Mouse (Mus musculus): Measurements from ENCODE around the gene Fgfr2.

The Fgfr2 gene

DNA sequence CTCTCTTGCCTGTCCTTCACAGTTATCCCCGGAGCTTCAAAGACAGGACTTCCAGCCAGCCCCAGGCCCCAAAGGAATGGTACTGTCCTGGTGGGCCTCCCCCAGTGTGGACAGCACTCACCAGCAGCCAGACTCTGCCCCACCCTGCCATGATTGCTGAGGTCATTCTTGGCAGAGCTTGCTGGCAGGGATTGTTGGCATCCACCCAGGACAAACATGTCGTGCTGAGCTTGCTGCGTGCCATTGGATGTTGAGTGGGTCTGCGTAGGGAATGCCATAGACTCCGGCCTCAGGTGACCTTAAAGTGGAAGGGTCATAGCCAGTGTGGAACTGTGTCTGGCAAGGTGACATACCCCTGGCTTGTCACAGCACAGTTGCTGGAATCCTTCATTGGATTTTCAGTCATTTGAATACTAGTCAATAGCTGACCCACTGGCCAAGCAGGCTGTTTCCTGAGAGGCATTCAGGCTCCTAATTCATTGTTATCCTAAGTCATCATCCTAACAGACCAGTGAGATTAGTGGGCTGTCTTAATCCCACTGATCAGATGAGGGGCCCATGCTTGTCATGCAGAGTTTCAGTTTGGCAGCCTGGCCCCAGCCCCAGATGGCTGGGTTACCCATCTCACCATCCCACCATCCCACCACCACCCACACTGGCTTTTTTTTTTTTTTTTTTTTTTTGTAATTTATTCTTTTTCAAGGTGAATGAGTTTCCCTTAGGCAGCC is 2145.2 kb downstream of the Fgfr2 start:
- in situ Hi-C loops (cut with MboI, MseI): no loop called here

DNA sequence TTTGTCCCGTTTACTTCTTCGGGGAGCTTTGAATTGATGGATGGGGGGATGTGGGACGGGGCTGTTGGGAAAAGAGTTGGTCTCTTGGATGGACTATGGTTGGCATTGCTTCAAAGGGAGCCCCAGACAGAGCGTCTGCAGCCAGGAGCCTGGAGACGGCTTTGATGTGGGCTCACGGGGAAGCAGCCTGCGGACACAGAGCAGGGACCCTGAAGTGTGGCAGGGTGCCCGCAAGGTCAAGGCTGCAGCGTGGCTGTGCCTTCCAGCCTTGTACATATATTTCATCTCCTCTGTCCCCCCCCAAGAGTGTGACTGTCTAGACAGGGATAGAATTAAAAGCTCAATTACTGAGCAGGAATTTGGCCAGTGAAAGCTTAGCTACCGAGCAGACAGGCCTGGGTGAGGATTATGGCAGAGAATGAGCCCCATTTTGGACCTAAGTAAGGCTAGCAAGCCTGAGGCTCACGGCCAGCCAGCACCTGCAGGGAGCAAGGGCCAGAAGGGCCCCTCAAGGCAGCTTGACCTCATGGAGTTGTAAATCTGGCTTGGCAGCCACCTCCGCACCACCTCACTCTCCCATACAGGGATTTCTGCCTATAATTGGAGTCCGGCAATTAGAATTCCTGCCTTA is 2146.7 kb downstream of the Fgfr2 start:
- in situ Hi-C loops (cut with MboI, MseI): no loop called here

DNA sequence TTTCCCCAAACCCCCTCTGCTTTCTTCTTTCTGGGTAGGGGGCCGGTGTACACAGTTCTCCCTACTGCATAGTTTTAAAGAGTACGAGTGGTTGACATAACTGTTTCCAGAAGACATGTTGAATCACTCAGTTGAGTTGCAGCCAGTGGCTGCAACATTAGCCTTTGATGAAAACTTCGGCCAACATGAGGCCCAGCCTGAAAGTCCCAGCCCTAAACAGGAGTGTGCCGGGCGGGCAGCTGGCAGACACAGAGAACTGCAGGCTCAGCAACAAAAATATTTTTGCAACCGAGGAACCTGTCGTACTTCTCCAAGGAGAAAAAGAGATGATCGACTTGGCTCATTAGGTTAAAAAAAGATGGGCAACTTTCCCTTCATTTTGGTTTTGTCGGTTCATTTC is 2150.4 kb downstream of the Fgfr2 start:
- in situ Hi-C loops (cut with MboI, MseI): loop anchor here in 1 of 2 experiments (25.0 kb wide), 1 partner anchor 1810 kb away; no protein-coding TSS in a partner anchor

DNA sequence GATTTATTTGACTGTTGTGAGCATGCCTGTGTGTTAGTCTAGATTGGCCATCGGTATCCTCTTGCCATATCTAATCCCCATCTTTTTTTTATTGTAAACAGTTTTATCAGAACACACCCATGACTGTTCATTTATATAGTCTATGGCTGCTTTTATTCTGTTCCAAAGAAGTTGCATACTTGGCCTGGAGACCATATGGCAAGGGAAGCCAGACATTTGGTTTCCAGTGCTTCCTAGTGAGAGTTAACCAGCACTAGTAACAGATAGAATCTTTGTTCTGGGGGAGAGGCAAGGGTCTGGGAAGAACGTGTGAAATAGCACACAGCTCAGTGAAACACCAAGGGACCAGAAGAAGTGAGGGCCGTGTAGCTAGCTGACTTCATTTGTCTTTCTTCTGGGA is 2153.6 kb downstream of the Fgfr2 start:
- in situ Hi-C loops (cut with MboI, MseI): loop anchor here in 1 of 2 experiments (25.0 kb wide), 1 partner anchor 1807 kb away; no protein-coding TSS in a partner anchor

DNA sequence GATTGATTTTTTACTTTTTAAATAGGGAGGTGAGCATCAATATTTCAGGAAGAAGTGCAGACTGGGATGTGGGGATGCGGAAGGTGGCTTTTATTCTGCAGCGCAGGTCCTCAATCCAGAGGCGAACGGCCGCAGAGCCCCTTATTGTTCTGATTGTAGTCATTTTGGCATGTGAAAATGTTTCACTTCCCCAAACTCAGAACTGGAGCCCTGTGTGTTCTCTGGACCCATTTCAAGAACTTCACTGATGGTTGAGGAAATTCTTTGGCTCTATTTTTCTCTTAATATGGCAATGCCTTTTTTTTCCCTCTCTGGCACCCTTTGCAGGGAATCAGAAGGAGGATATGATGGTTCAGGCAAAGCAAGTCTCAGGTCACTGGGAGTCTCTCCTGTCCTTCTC is 2154.1 kb downstream of the Fgfr2 start:
- in situ Hi-C loops (cut with MboI, MseI): loop anchor here in 1 of 2 experiments (25.0 kb wide), 1 partner anchor 1807 kb away; no protein-coding TSS in a partner anchor

- in situ Hi-C loops (cut with MboI, MseI): loop anchor here in 1 of 2 experiments (25.0 kb wide), 1 partner anchor 1806 kb away; no protein-coding TSS in a partner anchor
Observed at GRCm38 (mm10) chr7:130968537-130968936, 2154.6 kb downstream of the Fgfr2 start.

DNA sequence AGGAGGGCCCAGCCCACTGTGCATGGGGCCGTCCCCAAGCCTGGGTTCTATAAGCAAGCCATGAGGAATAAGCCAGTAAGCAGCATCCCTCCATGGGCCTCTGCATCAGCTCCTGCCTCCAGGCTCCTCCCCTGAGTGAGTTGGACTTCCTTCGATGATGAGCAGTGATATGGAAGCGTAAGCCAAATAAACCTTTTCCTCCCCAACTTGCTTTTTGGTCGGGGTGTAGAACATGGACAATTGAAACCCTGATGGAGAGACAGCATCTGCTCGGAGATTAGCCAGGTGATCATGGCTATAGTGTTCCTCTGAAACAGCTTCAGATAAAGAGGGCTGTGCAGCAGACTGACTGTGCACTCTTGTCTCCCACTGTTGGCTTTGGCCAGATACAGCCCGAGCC is 2155.2 kb downstream of the Fgfr2 start:
- in situ Hi-C loops (cut with MboI, MseI): loop anchor here in 1 of 2 experiments (25.0 kb wide), 1 partner anchor 1806 kb away; no protein-coding TSS in a partner anchor

GRCm38 (mm10) chr7:130966876-130967275 is 2156.3 kb downstream of the Fgfr2 start:
- in situ Hi-C loops (cut with MboI, MseI): loop anchor here in 1 of 2 experiments (25.0 kb wide), 1 partner anchor 1805 kb away; no protein-coding TSS in a partner anchor

GRCm38 (mm10) chr7:130966451-130966850 is 2156.7 kb downstream of the Fgfr2 start:
- in situ Hi-C loops (cut with MboI, MseI): loop anchor here in 1 of 2 experiments (25.0 kb wide), 1 partner anchor 1804 kb away; no protein-coding TSS in a partner anchor

- in situ Hi-C loops (cut with MboI, MseI): loop anchor here in 1 of 2 experiments (25.0 kb wide), 1 partner anchor 1804 kb away; no protein-coding TSS in a partner anchor
Observed at GRCm38 (mm10) chr7:130965909-130966365, 2157.2 kb downstream of the Fgfr2 start.

GRCm38 (mm10) chr7:130965396-130965795 is 2157.8 kb downstream of the Fgfr2 start:
- in situ Hi-C loops (cut with MboI, MseI): loop anchor here in 1 of 2 experiments (25.0 kb wide), 1 partner anchor 1803 kb away; no protein-coding TSS in a partner anchor

GRCm38 (mm10) chr7:130964686-130965085 is 2158.5 kb downstream of the Fgfr2 start:
- in situ Hi-C loops (cut with MboI, MseI): loop anchor here in 1 of 2 experiments (25.0 kb wide), 1 partner anchor 1802 kb away; no protein-coding TSS in a partner anchor

- in situ Hi-C loops (cut with MboI, MseI): loop anchor here in 1 of 2 experiments (25.0 kb wide), 1 partner anchor 1799 kb away; no protein-coding TSS in a partner anchor
Observed at GRCm38 (mm10) chr7:130961429-130961828, 2161.7 kb downstream of the Fgfr2 start.

GRCm38 (mm10) chr7:130959868-130960267 is 2163.3 kb downstream of the Fgfr2 start:
- in situ Hi-C loops (cut with MboI, MseI): loop anchor here in 1 of 2 experiments (25.0 kb wide), 1 partner anchor 1798 kb away; no protein-coding TSS in a partner anchor

DNA sequence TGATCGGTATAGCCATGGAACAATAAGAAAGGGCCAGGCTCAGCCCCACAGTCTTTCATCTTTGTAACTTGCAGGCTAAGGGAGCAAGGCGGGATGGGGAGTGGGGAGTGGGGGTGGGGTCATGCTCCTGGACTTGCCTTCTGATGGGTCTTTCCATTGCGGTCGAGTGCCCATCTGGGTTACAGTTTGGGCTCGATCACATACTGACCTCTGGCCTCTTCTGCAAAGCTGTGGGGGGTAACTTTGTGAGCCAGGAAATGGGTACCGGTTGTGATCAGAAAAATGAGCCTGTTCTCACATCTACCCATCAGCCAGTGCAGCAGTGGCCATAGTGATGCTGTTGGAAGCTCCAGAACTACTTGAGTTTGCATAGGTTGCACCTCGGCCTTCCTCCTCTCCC is 2164.6 kb downstream of the Fgfr2 start:
- in situ Hi-C loops (cut with MboI, MseI): loop anchor here in 1 of 2 experiments (25.0 kb wide), 1 partner anchor 1796 kb away; no protein-coding TSS in a partner anchor

DNA sequence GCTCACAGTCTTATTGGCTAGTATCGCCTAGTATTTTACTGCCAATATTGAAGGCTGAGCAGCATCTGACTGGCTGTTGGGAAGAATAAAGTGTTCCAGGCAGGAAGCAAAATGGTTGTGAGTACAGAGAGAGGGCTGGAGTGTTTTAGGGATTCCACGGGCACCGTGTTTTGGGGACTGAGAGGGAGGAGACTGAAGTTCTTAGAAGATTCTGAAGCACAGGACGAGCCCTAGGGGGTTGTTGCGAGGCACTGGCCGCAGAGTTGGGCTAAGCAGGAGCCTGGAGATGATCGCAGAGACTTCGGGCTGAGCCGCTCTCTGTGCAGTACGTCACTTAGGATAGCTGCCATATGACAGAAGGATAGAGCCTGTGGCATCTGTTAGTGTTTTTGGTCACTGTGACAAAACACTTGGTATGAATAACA is 2169.0 kb downstream of the Fgfr2 start:
- in situ Hi-C loops (cut with MboI, MseI): loop anchor here in 1 of 2 experiments (25.0 kb wide), 1 partner anchor 1792 kb away; no protein-coding TSS in a partner anchor

- in situ Hi-C loops (cut with MboI, MseI): loop anchor here in 1 of 2 experiments (25.0 kb wide), 1 partner anchor 1791 kb away; no protein-coding TSS in a partner anchor
Observed at GRCm38 (mm10) chr7:130953376-130953775, 2169.8 kb downstream of the Fgfr2 start.

- in situ Hi-C loops (cut with MboI, MseI): loop anchor here in 1 of 2 experiments (25.0 kb wide), 1 partner anchor 1789 kb away; no protein-coding TSS in a partner anchor
Observed at GRCm38 (mm10) chr7:130951004-130951403, 2172.1 kb downstream of the Fgfr2 start.

DNA sequence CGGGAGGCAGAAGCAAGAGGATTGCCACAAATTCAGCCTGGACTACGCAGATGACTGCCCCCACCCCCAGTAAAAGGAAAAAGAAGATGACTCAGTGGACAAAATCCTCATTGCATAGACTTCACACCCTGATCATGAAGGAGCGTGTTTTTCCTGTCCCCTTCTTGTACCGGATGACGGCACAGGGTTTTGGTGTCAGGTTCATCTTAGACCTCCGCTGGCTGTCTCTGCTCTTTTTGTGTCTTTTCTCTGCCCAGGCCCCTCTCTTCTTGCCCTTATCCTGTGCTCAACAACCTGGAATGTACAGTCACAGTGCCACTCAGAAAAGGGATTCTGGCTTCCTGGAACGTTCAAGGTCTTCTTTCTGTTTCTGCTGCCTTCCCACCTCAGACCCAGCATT is 2172.7 kb downstream of the Fgfr2 start:
- in situ Hi-C loops (cut with MboI, MseI): loop anchor here in 1 of 2 experiments (25.0 kb wide), 1 partner anchor 1788 kb away; no protein-coding TSS in a partner anchor

GRCm38 (mm10) chr7:130949331-130949751 is 2173.8 kb downstream of the Fgfr2 start:
- in situ Hi-C loops (cut with MboI, MseI): no loop called here

- in situ Hi-C loops (cut with MboI, MseI): no loop called here
Observed at GRCm38 (mm10) chr7:130948563-130949208, 2174.5 kb downstream of the Fgfr2 start.

Data from T-helper 17 cell (primary cell).